Mouse (Mus musculus): ENCODE measurements at regions not wholly inside any gene's neighbourhood (a gene's known extent, or its start where the extent isn't known, plus 50 kb on each side); places are given as distances from the start of the nearest gene placed in this dataset.
A peak's percentile ranks its signal among the peaks of the same experiment; 100 is the strongest.

- DNase-seq, result no peak
- TF ChIP-seq POLR2A (IDR thresholded peaks at IDR 0.05; ENCODE audit: borderline replicate concordance, extremely low read depth, low read depth, low read length) (no peak), CTCF (IDR thresholded peaks at IDR 0.05; ENCODE audit: insufficient read depth, low read length) (no peak)
- WGBS, result 40% methylated on average over 6 of the region's 6 CpGs
- Histone ChIP-seq H3K4me3 (replicated peaks; ENCODE audit: extremely low read depth, low read depth, low read length) (no peak overlapping the region), H3K4me1 (ENCODE audit: control insufficient read depth, insufficient read depth, low read length) (no peaks in the 10 kb centered on the region)
Measured at GRCm38 (mm10) chr5:126714672-126715071, 526.9 kb upstream of the Tmem132c start.

GRCm38 (mm10) chr5:126718421-126718820 is 523.2 kb upstream of the Tmem132c start:
- no peaks in the 10 kb centered on the region for H3K4me1 ChIP-seq (ENCODE audit: control insufficient read depth, insufficient read depth, low read length)
- WGBS, result 90% methylated on average over 2 of the region's 2 CpGs
- no peak for DNase-seq
- no peak for TF ChIP-seq CTCF (IDR thresholded peaks at IDR 0.05; ENCODE audit: insufficient read depth, low read length)
- no peak for TF ChIP-seq POLR2A (IDR thresholded peaks at IDR 0.05; ENCODE audit: borderline replicate concordance, extremely low read depth, low read depth, low read length)
- H3K4me3 ChIP-seq (replicated peaks; ENCODE audit: extremely low read depth, low read depth, low read length), result no peak overlapping the region

GRCm38 (mm10) chr5:126721300-126721699 is 520.3 kb upstream of the Tmem132c start:
- TF ChIP-seq CTCF (IDR thresholded peaks at IDR 0.05; ENCODE audit: insufficient read depth, low read length) (no peak), POLR2A (IDR thresholded peaks at IDR 0.05; ENCODE audit: borderline replicate concordance, extremely low read depth, low read depth, low read length) (no peak)
- H3K4me3 ChIP-seq (replicated peaks; ENCODE audit: extremely low read depth, low read depth, low read length), result no peak overlapping the region
- 64% methylated on average over 2 of the region's 2 CpGs for WGBS

GRCm38 (mm10) chr5:126723304-126724295 is 518.0 kb upstream of the Tmem132c start:
- H3K4me1 ChIP-seq (ENCODE audit: control insufficient read depth, insufficient read depth, low read length), result no peaks in the 10 kb centered on the region
- WGBS, result 64% methylated on average over 10 of the region's 10 CpGs
- no peak for TF ChIP-seq POLR2A (IDR thresholded peaks at IDR 0.05; ENCODE audit: borderline replicate concordance, extremely low read depth, low read depth, low read length)
- no peak for TF ChIP-seq CTCF (IDR thresholded peaks at IDR 0.05; ENCODE audit: insufficient read depth, low read length)
- DNase-seq, result no peak
- H3K4me3 ChIP-seq (replicated peaks; ENCODE audit: extremely low read depth, low read depth, low read length), result no peak overlapping the region

More at GRCm38 (mm10) chr5:126721300-126721699, 520.3 kb upstream of the Tmem132c start:
- no peak for DNase-seq
- no peaks in the 10 kb centered on the region for H3K4me1 ChIP-seq (ENCODE audit: control insufficient read depth, insufficient read depth, low read length)

- 71% methylated on average over 9 of the region's 9 CpGs for WGBS
Measured at GRCm38 (mm10) chr5:126724329-126724728, 517.3 kb upstream of the Tmem132c start.

DNA sequence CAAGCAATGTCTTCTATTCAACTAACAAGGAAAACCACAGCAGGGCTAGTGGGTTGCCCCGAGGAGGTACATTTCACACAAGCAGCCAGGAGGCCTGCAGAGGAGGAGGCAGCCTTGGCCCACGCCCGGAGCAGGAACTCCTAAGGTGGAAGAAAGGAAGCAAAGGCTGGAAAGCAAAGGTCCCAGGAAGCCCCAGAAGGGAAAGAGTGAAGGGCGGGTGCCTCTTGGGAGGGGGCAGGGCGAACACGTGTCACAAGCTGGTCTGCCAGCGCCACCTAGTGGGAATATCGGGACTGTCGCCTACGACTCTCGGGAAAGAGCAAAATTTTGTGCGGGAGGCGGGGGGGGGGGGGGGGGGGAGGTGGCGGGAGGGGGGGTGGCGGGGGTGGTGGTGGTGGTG is 508.1 kb upstream of the Tmem132c start:
- 10% methylated on average over 6 of the region's 15 CpGs for WGBS
- TF ChIP-seq CTCF (IDR thresholded peaks at IDR 0.05; ENCODE audit: insufficient read depth, low read length) (0 out of 2 replicates have a peak, but pooled peaks have one; percentile 11), POLR2A (IDR thresholded peaks at IDR 0.05; ENCODE audit: borderline replicate concordance, extremely low read depth, low read depth, low read length) (no peak)
- peak; percentile 5 for DNase-seq
- H3K4me1 ChIP-seq (ENCODE audit: control insufficient read depth, insufficient read depth, low read length), result no peaks in the 10 kb centered on the region
- H3K4me3 ChIP-seq (replicated peaks; ENCODE audit: extremely low read depth, low read depth, low read length), result no peak overlapping the region

More at GRCm38 (mm10) chr5:126724329-126724728, 517.3 kb upstream of the Tmem132c start:
- TF ChIP-seq CTCF (IDR thresholded peaks at IDR 0.05; ENCODE audit: insufficient read depth, low read length), result no peak
- TF ChIP-seq POLR2A (IDR thresholded peaks at IDR 0.05; ENCODE audit: borderline replicate concordance, extremely low read depth, low read depth, low read length), result no peak
- H3K4me1 ChIP-seq (ENCODE audit: control insufficient read depth, insufficient read depth, low read length), result no peaks in the 10 kb centered on the region
- no peak for DNase-seq
- H3K4me3 ChIP-seq (replicated peaks; ENCODE audit: extremely low read depth, low read depth, low read length), result no peak overlapping the region

DNA sequence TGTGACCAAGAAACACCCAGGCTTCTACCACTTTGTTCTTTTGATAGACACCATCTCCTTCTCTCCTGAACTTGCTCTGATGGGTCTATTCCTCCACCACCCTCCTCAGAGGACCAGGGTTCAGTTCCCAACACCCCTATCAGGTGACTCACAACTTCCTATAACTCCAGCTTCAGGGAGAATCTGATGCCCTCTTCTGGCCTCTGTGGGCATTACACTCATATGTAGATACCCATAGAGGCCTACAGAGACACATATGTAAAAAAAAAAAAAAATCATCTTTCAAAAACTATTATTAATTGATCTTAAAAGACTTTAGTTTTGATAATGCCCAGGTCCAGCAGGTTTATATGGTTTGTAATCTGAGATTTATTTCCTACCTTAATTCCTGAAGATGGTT is 505.9 kb upstream of the Tmem132c start:
- H3K4me1 ChIP-seq (ENCODE audit: control insufficient read depth, insufficient read depth, low read length), result no peaks in the 10 kb centered on the region
- H3K4me3 ChIP-seq (replicated peaks; ENCODE audit: extremely low read depth, low read depth, low read length), result no peak overlapping the region
- TF ChIP-seq POLR2A (IDR thresholded peaks at IDR 0.05; ENCODE audit: borderline replicate concordance, extremely low read depth, low read depth, low read length), result no peak
- TF ChIP-seq CTCF (IDR thresholded peaks at IDR 0.05; ENCODE audit: insufficient read depth, low read length), result no peak
- no peak for DNase-seq

- Histone ChIP-seq H3K4me1 (ENCODE audit: control insufficient read depth, insufficient read depth, low read length) (no peaks in the 10 kb centered on the region), H3K4me3 (replicated peaks; ENCODE audit: extremely low read depth, low read depth, low read length) (no peak overlapping the region)
- TF ChIP-seq POLR2A (IDR thresholded peaks at IDR 0.05; ENCODE audit: borderline replicate concordance, extremely low read depth, low read depth, low read length) (no peak), CTCF (IDR thresholded peaks at IDR 0.05; ENCODE audit: insufficient read depth, low read length) (no peak)
- no peak for DNase-seq
- 80% methylated on average over 4 of the region's 4 CpGs for WGBS
Measured at GRCm38 (mm10) chr5:126737681-126738080, 503.9 kb upstream of the Tmem132c start.

- 48% methylated on average over 10 of the region's 10 CpGs for WGBS
- TF ChIP-seq POLR2A (IDR thresholded peaks at IDR 0.05; ENCODE audit: borderline replicate concordance, extremely low read depth, low read depth, low read length) (no peak), CTCF (IDR thresholded peaks at IDR 0.05; ENCODE audit: insufficient read depth, low read length) (no peak)
- Histone ChIP-seq H3K4me3 (replicated peaks; ENCODE audit: extremely low read depth, low read depth, low read length) (no peak overlapping the region), H3K4me1 (ENCODE audit: control insufficient read depth, insufficient read depth, low read length) (no peaks in the 10 kb centered on the region)
- DNase-seq, result no peak
Measured at GRCm38 (mm10) chr5:126740861-126741410, 500.7 kb upstream of the Tmem132c start.
